Mouse (Mus musculus): ENCODE measurements at regions not wholly inside any gene's neighbourhood (a gene's known extent, or its start where the extent isn't known, plus 50 kb on each side); places are given as distances from the start of the nearest gene placed in this dataset.

- peak; percentile 30 to 79 for DNase-seq (ENCODE audit: low spot score in 2 of 2)
Observed at GRCm38 (mm10) chr4:56275836-56276235, 464.0 kb upstream of the Gm26657 start.

DNA sequence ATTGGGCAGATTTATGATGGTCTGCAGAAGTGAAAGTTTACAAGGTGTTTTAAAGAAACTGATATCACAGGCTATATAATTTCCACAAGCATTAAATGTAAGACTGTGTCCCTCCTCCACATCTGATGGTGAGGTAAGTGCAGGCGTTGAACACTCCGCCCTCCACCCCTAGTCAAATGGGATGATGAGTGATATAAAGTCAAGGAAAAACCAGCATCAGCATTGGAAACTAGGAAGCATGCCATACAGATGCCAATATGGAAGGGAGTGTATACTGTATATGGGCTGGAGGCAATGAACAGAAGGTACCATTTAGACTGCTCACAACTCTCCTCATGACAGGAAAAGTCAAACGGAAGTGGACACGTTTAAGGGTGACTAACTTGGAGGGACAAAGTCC is 468.5 kb upstream of the Gm26657 start:
- no peak for DNase-seq (ENCODE audit: low spot score in 2 of 2)

DNA sequence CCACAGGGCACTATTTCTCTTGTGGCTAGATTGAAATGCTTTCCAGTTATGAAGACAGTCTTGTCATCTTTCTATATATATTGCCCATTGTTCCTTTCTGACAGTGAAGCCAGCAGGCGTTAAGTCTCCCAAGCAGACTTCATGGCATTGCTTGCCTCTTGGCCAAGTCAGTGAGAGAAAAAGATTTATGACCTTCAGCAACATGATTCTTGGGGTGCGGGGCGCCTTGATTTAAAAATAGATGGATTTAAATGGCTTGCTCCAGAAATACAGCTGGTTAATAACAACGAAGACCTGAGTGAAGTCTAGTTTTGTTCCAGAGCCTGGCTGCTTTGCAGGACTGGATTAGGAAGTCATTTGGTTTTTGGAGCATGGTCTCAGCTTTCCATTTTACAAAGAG is 475.2 kb upstream of the Gm26657 start:
- no peak for DNase-seq (ENCODE audit: low spot score in 2 of 2)

DNA sequence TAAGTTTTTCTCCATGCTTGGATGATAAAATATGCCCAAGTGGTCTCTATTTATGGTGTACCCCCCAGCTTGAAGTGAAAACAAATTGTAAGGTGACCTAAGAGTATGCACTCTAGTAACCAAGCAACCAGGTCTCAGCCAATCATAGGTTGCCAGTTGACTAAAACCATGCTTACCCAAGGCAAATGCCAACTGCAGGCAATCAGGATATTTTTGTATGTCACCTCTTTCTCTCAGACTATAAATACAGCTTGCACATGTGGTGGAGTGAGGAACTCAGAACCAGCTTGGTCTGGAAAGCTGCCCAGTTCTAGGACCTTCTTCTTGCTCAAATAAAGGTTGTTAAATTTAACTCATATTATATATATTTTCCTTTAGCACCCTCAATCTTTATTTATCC is 476.0 kb upstream of the Gm26657 start:
- DNase-seq (ENCODE audit: low spot score in 2 of 2), result no peak

DNA sequence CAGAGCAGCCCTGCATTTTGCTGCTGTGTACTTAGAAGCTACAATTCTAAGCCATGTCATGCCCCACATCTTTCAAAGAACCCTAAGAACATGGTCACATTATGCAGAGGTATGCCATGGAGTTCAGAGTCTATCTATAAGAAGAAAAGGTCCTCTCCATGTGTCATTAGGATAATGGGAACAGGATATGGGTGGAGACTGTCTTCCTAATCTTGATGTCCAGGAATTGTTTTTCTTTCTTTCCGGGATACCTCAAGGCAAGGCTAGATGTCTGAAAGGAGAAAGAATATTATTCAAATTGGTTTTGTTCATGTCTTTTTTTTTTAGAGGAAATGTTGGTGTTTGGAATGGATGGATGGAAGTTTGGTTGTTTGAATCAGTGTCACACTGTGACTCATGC is 477.3 kb upstream of the Gm26657 start:
- DNase-seq (ENCODE audit: low spot score in 2 of 2), result no peak

DNA sequence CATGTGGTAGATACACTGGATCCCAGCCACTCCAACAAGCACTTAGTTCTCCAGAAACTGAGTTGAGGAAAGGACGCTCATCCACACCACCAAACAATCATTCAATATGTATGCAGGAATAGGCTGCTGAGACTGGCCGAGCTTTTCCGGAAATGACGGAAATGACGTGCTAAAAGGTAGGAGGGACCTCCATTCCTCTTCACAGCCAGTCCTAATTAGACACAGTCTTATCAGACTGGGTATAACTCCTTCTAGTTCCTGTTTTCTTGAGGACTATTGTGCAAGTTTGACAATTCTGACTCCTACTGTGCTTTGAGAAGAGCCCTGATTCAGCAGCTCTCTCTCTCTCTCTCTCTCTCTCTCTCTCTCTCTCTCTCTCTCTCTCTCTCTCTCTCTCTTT is 477.9 kb upstream of the Gm26657 start:
- DNase-seq (ENCODE audit: low spot score in 2 of 2), result no peak

DNA sequence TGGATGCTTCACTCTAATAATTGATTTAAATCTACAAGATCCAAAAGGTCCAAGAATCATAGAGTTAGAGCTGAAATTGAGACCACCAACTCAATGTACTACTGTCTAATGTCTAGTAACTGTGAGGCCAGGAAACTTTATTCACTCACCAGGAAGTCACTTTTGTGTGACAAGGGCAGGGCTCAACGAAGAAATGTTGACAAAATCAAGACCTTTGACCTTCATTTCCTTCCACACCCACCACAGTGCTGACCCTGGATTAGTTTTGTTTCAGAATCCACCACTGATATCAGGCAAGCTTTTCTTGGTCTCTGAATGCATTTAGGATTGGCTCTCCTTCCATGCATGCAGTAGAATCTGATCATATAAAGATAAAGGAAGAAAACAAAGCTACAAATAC is 487.5 kb upstream of the Gm26657 start:
- DNase-seq (ENCODE audit: low spot score in 2 of 2), result no peak

DNA sequence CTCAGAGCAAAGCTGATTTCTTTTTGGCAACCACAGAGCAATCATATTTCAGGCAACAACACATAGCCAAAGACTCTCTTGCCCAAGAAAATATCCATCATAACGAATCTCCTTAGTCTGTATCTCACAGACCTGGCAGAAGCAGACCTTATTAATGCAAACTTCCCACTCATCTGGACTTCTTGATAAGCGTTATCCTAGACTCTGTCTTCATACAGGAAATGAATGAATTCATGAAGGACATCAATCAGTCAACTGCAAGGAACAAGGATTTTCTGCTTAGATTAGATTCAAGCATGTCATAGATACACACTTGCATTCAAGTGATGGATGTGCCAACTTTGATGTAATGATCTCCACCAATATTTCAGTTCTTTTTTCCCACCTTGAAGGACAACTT is 488.1 kb upstream of the Gm26657 start:
- no peak for DNase-seq (ENCODE audit: low spot score in 2 of 2)

DNA sequence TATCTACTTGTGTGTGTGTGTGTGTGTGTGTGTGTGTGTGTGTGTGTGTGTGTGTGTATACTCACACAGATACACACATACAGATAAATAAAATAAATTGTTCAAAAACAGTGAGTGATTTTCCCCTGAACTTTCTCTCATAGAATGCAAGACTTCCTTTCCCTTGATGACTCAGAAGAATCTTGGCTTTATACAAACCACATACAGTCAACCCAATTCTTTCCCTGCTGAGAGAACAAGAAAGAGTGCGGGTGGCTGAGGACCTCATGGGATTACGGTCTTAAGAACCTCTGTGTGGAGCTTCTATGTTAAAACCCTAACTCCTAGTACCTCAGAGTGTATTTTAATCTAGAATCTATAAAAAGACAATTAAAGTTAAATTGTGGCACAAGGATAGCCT is 489.3 kb upstream of the Gm26657 start:
- no peak for DNase-seq (ENCODE audit: low spot score in 2 of 2)

DNA sequence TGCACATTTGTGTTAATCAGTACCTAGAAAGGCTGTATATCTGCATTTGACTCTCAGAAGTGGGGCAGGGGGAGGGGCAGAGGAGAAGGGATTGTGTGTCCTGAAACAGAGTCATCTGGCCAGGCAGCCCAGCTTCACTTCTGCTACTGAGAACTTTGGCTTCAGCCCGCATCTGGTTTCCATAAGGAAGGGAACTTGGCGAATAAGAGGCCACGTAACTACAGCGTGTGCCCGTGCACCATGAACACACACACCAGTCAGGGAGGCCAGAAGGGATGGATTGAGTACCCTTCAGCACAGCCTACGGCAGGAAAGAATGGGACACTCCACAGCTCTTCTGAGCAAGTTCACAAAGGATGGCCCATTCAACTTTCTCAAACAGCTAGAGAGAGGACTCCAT is 496.0 kb upstream of the Gm26657 start:
- DNase-seq (ENCODE audit: low spot score in 2 of 2), result no peak

DNA sequence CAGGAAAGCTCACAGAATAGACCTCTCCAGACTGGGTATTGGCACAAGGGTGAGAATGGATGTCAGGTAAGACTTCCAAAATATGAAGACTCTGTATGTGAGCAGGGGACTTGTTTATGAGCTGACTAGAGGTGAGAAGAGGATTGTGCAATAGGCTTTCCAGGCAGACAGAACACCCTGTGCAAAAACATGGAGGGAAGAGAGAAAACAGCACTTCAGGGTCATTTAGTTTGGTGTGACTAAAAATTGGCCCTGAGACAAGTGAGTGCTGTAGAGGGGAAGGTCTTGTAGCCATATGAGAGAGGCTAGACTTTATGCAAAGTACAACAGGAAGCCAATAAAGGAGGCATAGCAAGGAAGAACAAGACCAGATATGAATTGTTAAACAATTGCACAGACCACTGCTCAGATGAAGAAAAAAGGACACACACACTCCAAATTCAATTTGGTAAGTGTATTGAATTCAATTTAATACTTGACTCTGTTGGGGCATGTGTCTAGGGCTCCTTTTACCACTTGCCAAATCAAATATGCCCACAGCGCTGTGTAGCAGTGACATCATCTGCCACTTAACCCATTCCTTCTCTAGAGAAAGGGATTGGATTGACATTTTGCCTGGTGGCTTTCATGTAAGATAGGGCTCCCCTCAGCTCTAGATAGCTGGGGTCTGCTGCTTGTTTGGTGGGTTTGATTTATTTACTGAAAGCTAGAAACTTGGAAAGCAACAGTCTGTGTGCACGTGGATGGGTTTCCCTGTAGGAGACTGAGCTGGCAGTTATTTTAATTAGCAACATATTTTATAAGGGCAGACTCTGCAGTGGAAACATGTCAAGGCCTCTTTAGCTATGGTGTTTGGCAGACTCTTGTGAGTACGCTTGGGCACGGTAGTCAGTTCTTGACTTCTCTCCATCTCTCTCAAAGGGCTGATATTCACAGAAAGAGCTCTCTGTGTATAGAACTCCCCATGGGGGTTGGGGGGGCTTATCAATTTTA is 501.1 kb upstream of the Gm26657 start:
- DNase-seq (ENCODE audit: low spot score in 2 of 2), result no peak

GRCm38 (mm10) chr4:56231414-56231813 is 508.5 kb upstream of the Gm26657 start:
- DNase-seq (ENCODE audit: low spot score in 2 of 2), result peak in 1 of 2 experiments; percentile 8

- DNase-seq (ENCODE audit: low spot score in 2 of 2), result peak in 1 of 2 experiments; percentile 12
Observed at GRCm38 (mm10) chr4:56230451-56230850, 509.4 kb upstream of the Gm26657 start.

DNA sequence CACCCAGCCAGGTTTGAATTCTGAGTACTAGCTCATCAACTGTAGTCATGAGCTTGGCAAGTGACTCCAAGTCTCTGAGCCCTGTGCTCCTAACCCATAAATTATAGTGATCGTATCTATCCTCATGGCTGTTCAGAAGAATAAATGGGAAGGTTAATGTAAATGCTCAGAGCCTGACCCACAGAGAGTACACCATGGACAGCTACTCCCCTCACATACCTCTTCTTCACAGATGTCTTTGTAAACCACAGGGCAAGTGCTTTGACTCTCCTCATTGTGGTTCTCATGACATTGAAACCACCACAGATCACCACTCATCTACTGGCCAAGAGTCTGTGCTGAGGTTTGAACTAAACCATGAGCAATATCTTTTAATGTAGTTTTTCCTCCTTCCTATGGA is 513.4 kb upstream of the Gm26657 start:
- DNase-seq (ENCODE audit: low spot score in 2 of 2), result no peak

- DNase-seq (ENCODE audit: low spot score in 2 of 2), result no peak
Observed at GRCm38 (mm10) chr4:56224542-56224941, 515.3 kb upstream of the Gm26657 start.

- DNase-seq (ENCODE audit: low spot score in 2 of 2), result peak in 1 of 2 experiments; percentile 35
Observed at GRCm38 (mm10) chr4:56222023-56222776, 517.7 kb upstream of the Gm26657 start.

DNA sequence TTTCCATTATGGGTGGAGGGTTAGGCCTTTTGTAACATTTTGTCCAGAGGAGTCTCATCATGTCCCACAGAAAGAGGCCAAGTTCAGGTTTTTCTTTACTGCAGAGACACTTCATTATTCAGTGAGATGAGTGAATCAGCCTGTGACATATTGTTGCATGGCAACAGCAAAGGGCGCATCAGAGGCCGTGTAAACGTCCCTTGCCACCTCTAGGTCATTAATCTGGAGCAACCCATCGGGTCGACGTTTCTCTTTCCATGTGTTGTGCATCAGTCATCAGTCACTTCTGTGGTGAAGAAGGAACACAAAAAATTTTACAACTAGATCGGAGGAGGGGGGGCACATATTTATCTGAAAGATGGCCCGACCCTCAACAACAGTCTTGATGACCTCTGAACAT is 519.3 kb upstream of the Gm26657 start:
- DNase-seq (ENCODE audit: low spot score in 2 of 2), result no peak

DNA sequence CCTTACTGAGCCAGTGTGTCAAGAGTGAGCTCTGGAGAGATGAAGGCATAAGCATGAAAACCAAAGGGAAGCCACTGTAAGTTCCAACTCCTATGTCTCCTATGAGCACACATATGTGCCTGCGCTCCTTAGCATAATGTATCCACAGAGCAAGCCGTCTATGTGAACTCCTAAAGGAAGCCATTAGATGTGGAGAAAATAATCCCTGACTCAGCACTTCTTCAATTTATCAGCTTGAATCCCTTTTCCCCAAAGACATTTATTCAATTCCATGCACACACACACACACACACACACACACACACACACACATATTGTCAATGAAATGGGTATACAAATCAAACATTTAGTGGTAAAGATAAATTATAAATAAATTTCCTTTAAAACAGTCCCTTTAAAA is 530.4 kb upstream of the Gm26657 start:
- no peak for DNase-seq (ENCODE audit: low spot score in 2 of 2)

- no peak for DNase-seq (ENCODE audit: low spot score in 2 of 2)
Observed at GRCm38 (mm10) chr4:56207726-56208125, 532.1 kb upstream of the Gm26657 start.

DNA sequence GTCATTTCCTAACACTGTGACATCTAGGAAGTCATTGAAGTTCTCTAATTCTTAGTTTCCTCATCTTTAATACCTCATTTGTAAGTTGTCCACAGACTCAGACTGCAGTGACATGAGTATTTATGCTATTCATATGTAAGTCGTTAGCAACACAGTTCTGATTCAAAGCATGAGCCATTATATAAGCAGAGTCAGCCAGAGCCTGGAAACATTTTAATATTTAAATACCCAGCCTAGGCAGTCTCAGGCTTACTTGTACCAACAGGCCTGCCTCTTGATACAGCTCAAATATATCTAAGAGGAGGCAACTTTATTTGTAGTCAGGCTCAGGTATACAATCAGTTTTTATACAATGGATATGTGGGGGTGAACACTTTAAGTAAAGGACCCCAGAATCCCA is 534.8 kb upstream of the Gm26657 start:
- no peak for DNase-seq (ENCODE audit: low spot score in 2 of 2)

DNA sequence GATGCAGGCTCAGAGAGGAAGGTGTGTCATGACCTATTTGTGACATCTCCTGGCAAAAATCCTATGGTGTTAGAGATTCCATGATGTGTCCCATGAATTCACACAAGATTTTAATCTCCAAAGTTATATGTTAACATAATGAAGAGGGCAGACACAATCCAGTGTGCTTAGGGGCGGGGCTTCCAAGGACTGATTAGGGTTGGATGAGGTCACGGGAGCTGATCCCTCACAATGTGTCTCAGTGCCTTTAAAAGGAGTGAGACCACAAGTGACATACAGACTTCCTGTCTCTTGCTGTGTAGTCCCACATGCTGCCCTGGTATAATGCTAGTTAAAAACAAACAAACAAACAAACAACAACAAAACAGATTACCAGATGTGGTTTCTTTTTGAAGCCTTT is 546.5 kb upstream of the Gm26657 start:
- no peak for DNase-seq (ENCODE audit: low spot score in 2 of 2)

DNA sequence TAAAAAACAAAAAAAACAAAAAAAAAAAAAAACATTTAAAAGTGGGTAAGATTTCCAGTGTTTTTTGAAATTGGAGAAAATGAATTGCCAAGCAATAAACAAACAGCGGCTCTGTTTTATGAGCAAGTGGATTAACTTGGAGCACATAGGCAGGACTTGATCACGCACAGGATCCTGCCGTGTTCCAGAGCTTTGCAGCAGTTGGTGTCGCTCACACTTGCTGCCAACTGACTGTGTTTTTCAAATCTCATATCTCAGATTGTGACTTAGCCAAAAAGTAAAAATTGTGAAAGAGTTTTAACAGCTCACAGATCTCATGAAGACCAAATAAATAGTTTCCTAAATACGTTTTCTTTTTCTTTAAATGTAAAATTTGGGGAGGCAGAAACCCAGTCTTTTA is 547.4 kb upstream of the Gm26657 start:
- peak in 1 of 2 experiments; percentile 31 for DNase-seq (ENCODE audit: low spot score in 2 of 2)

Data from layer of hippocampus, adult 18-20 months (tissue).